Mouse (Mus musculus) hindbrain, postnatal 0 days (tissue): ENCODE measurements at regions not wholly inside any gene's neighbourhood (a gene's known extent, or its start where the extent isn't known, plus 50 kb on each side); places are given as distances from the start of the nearest gene placed in this dataset.

Experiments
- ATAC-seq: fragments of 200-750 bp; cut with Nextera tagmentation; 2 replicates; pipeline ENCODE4 v1.8.0; 2017; ENCODE audit warnings: mild to moderate bottlenecking, moderate TSS enrichment, moderate library complexity
- DNase-seq: peaks from one replicate; pipeline ENCODE4 v3.0.0-alpha.2; 2015; ENCODE audit warnings: low spot score
- H3K27ac ChIP-seq: fragments of 300-500 bp; sonication (generic); 2 replicates; pipeline ENCODE4 v1.5.1; 2014; ENCODE audit warnings: mild to moderate bottlenecking
- H3K27me3 ChIP-seq: fragments of 300-500 bp; sonication (generic); 2 replicates; pipeline ENCODE4 v1.6.1; 2014; ENCODE audit warnings: low read length, mixed read lengths; ENCODE audit not compliant: insufficient read depth
- H3K36me3 ChIP-seq: fragments of 300-500 bp; sonication (generic); 2 replicates; pipeline ENCODE4 v1.6.1; 2014; ENCODE audit warnings: low read length, mixed read lengths; ENCODE audit not compliant: insufficient read depth
- H3K4me1 ChIP-seq: fragments of 300-500 bp; sonication (generic); 2 replicates; pipeline ENCODE4 v1.6.1; 2014; ENCODE audit warnings: antibody characterized with exemption, low read length, mixed read lengths; ENCODE audit not compliant: insufficient read depth
- H3K4me2 ChIP-seq: fragments of 300-500 bp; sonication (generic); 2 replicates; pipeline ENCODE4 v1.6.1; 2014; ENCODE audit warnings: low read depth, mild to moderate bottlenecking, low read length, moderate library complexity, mixed read lengths
- H3K4me3 ChIP-seq: fragments of 300-500 bp; sonication (generic); 2 replicates; pipeline ENCODE4 v1.5.1; 2014; ENCODE audit warnings: low read length
- H3K9ac ChIP-seq: fragments of 300-500 bp; sonication (generic); replicated peaks from 2 replicates; pipeline ENCODE4 v1.6.1; 2014; ENCODE audit warnings: mild to moderate bottlenecking, low read length, moderate library complexity, mixed read lengths
- H3K9me3 ChIP-seq: fragments of 300-500 bp; sonication (generic); 2 replicates; pipeline ENCODE4 v1.6.1; 2016; ENCODE audit warnings: low read length, mixed read lengths
- CTCF ChIP-seq: IDR thresholded peaks from 2 replicates; pipeline ENCODE4 v1.5.1; 2016; ENCODE audit warnings: antibody characterized with exemption, control low read depth, low read depth
- WGBS: fragments of 180-500 bp; shearing (Covaris S2); extraction: QIAGEN DNeasy Blood & Tissue Kit; methylation state at CpG from one replicate; pipeline ENCODE4 v1.1.7; 2014; 5-methylcytosine and 5-hydroxymethylcytosine counted together

- H3K36me3 ChIP-seq: no peaks in the 10 kb centered on the region
These were observed 146.7 kb downstream of the Postn start for GRCm38 (mm10) chr3:54507575-54507974.

GRCm38 (mm10) chr3:54508906-54509305 is 148.0 kb downstream of the Postn start:
- ATAC-seq: no peak
- H3K4me1 ChIP-seq: no peaks in the 10 kb centered on the region
- H3K9me3 ChIP-seq: no peaks in the 10 kb centered on the region
- 79% methylated on average over 5 of the region's 5 CpGs for WGBS
- no peak overlapping the region for H3K9ac ChIP-seq
- no peak overlapping the region for H3K4me2 ChIP-seq
- DNase-seq: no peak
- H3K4me3 ChIP-seq: no peak overlapping the region
- H3K27ac ChIP-seq: no peak overlapping the region
- no peaks in the 10 kb centered on the region for H3K27me3 ChIP-seq
- no peak for TF ChIP-seq CTCF
- no peaks in the 10 kb centered on the region for H3K36me3 ChIP-seq

More at GRCm38 (mm10) chr3:54507575-54507974, 146.7 kb downstream of the Postn start:
- no peaks in the 10 kb centered on the region for H3K27me3 ChIP-seq
- H3K4me1 ChIP-seq: no peaks in the 10 kb centered on the region
- ATAC-seq (no peak), DNase-seq (no peak)
- H3K9ac ChIP-seq: no peak overlapping the region
- H3K4me3 ChIP-seq: no peak overlapping the region
- no peak for TF ChIP-seq CTCF
- WGBS: 71% methylated on average over 1 of the region's 1 CpGs
- no peaks in the 10 kb centered on the region for H3K9me3 ChIP-seq
- no peak overlapping the region for H3K27ac ChIP-seq
- no peak overlapping the region for H3K4me2 ChIP-seq

GRCm38 (mm10) chr3:54517251-54517650 is 156.3 kb downstream of the Postn start:
- TF ChIP-seq CTCF: no peak
- H3K9ac ChIP-seq: no peak overlapping the region
- no peaks in the 10 kb centered on the region for H3K27me3 ChIP-seq
- no peaks in the 10 kb centered on the region; the same call in 1 of the 2 replicates for H3K9me3 ChIP-seq
- no peaks in the 10 kb centered on the region for H3K4me1 ChIP-seq
- no peak overlapping the region for H3K4me3 ChIP-seq
- DNase-seq: no peak
- 93% methylated on average over 3 of the region's 3 CpGs for WGBS
- H3K4me2 ChIP-seq: no peak overlapping the region
- no peaks in the 10 kb centered on the region for H3K36me3 ChIP-seq
- no peak for ATAC-seq
- no peak overlapping the region for H3K27ac ChIP-seq

- Histone ChIP-seq H3K9me3 (no peaks in the 10 kb centered on the region; the same call in 1 of the 2 replicates), H3K36me3 (no peaks in the 10 kb centered on the region), H3K27me3 (no peaks in the 10 kb centered on the region), H3K4me1 (no peaks in the 10 kb centered on the region), H3K4me3 (no peak overlapping the region), H3K9ac (no peak overlapping the region), H3K4me2 (no peak overlapping the region), H3K27ac (no peak overlapping the region)
- WGBS: 90% methylated on average over 2 of the region's 2 CpGs
- TF ChIP-seq CTCF: no peak
- no peak for DNase-seq
- no peak for ATAC-seq
These were observed 161.8 kb downstream of the Postn start for GRCm38 (mm10) chr3:54522716-54523115.

GRCm38 (mm10) chr3:54526618-54527017 is 165.7 kb downstream of the Postn start:
- Histone ChIP-seq H3K27ac (no peak overlapping the region), H3K27me3 (no peaks in the 10 kb centered on the region), H3K9ac (no peak overlapping the region), H3K4me3 (no peak overlapping the region), H3K4me2 (no peak overlapping the region), H3K36me3 (no peaks in the 10 kb centered on the region), H3K9me3 (no peaks in the 10 kb centered on the region), H3K4me1 (no peaks in the 10 kb centered on the region)
- peak; percentile 15 for DNase-seq
- TF ChIP-seq CTCF: no peak
- ATAC-seq: no peak
- WGBS: 73% methylated on average over 4 of the region's 4 CpGs

- no peak for ATAC-seq
- H3K4me2 ChIP-seq: no peak overlapping the region
- H3K9ac ChIP-seq: no peak overlapping the region
- no peaks in the 10 kb centered on the region for H3K4me1 ChIP-seq
- DNase-seq: no peak
- WGBS: 81% methylated on average over 3 of the region's 3 CpGs
- H3K27me3 ChIP-seq: no peaks in the 10 kb centered on the region
- H3K36me3 ChIP-seq: no peaks in the 10 kb centered on the region
- no peaks in the 10 kb centered on the region for H3K9me3 ChIP-seq
- TF ChIP-seq CTCF: no peak; the same call in 1 of the 2 replicates
- no peak overlapping the region for H3K27ac ChIP-seq
- no peak overlapping the region for H3K4me3 ChIP-seq
These were observed 164.3 kb upstream of the Supt20 start for GRCm38 (mm10) chr3:54528292-54528691.

- H3K4me3 ChIP-seq: no peak overlapping the region
- H3K27ac ChIP-seq: no peak overlapping the region
- H3K4me1 ChIP-seq: no peaks in the 10 kb centered on the region
- H3K27me3 ChIP-seq: no peaks in the 10 kb centered on the region
- H3K9ac ChIP-seq: no peak overlapping the region
- H3K36me3 ChIP-seq: no peaks in the 10 kb centered on the region
- no peak for ATAC-seq
- H3K9me3 ChIP-seq: no peaks in the 10 kb centered on the region
- H3K4me2 ChIP-seq: no peak overlapping the region
- no peak for DNase-seq
- whole genome bisulfite sequencing: 54% methylated on average over 6 of the region's 6 CpGs
- TF ChIP-seq CTCF: no peak
These were observed 162.4 kb upstream of the Supt20 start for GRCm38 (mm10) chr3:54530251-54530650.
